Mouse (Mus musculus): ENCODE data around the gene Fam71b. TPM values are rescaled to one million over a fixed set of nuclear protein-coding genes. Genes with fewer than 3 reads are reported as not detected.
"Not testable (repeated sequence)": the region's sequence is repeated elsewhere in the genome, so short reads cannot be mapped to it uniquely, and the experiment has no call there.

Gene Fam71b
- polyA plus RNA-seq, 1 experiment from 2014 or later = not detected

DNA sequence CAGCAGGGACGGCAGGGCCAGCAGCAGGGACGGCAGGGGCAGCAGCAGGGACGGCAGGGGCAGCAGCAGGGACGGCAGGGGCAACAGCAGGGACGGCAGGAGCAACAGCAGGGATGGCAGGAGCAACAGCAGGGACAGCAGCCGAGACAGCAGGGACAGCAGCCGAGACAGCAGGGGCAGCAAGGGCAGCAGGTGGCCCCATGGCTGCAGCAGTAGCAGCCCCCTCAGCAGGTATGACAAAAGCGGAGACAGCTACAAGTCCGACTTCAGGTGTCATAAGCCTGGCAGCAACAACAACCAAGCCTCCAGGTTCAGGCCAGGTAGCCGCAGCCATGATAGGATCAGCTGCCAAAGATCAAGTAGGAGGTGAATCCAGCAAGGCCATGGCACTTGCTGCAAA is 10.4 kb downstream of the Fam71b start:
- no peaks in the 10 kb centered on the region for H3K4me1 ChIP-seq (ENCODE audit: control insufficient read depth, insufficient read depth, low read depth, low read length)
- no peak overlapping the region for H3K9ac ChIP-seq (ENCODE audit: low read depth, low read length)
- no peaks in the 10 kb centered on the region for H3K9me3 ChIP-seq (ENCODE audit: control insufficient read depth, low read length)
- H3K27me3 ChIP-seq (replicated peaks; ENCODE audit: control insufficient read depth, insufficient read depth, low read length) = no peaks in the 10 kb centered on the region
- 35% methylated on average over 10 of the region's 10 CpGs for WGBS
- no peak overlapping the region for H3K4me3 ChIP-seq (ENCODE audit: low read length)
- no peak overlapping the region for H3K27ac ChIP-seq (ENCODE audit: low read depth, low read length)
- ATAC-seq = no peak
- H3K36me3 ChIP-seq (ENCODE audit: control insufficient read depth, insufficient read depth, low read length) = no peaks in the 10 kb centered on the region
- H3K4me2 ChIP-seq (ENCODE audit: low read length) = no peak overlapping the region

DNA sequence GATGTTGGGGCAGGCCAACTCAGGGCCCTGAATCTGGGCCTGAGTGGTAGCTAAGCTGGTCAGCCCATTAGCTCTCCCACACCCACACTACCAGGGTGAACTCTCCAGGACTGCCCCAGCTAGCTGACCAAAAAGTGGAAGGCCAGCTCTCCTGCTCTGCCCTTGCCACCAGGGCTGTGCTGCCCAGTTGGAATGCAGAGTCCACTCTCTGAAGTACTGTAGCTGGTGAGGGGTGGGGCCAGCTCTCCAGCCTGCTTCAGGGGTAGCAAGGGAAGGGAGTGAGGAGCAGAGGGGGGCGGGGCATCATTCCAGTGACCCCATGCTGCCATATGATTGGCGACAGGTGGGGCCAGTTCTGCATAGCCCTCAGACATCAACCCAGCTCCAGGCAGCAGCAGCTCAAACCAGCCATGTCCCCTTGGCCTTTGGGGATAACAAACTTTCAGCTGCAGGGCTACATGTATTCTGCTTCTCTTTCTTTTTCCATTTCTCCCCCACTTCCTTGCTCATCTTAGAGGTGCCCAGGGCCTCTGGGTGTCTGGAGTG is 13.7 kb downstream of the Fam71b start:
- 63% methylated on average over 2 of the region's 2 CpGs for WGBS
- Histone ChIP-seq H3K36me3 (ENCODE audit: control insufficient read depth, insufficient read depth, low read length) (no peaks in the 10 kb centered on the region), H3K27me3 (replicated peaks; ENCODE audit: control insufficient read depth, insufficient read depth, low read length) (no peaks in the 10 kb centered on the region), H3K27ac (ENCODE audit: low read depth, low read length) (no peak overlapping the region), H3K4me2 (ENCODE audit: low read length) (no peak overlapping the region), H3K9me3 (ENCODE audit: control insufficient read depth, low read length) (no peaks in the 10 kb centered on the region), H3K9ac (ENCODE audit: low read depth, low read length) (no peak overlapping the region), H3K4me1 (ENCODE audit: control insufficient read depth, insufficient read depth, low read depth, low read length) (no peaks in the 10 kb centered on the region), H3K4me3 (ENCODE audit: low read length) (no peak overlapping the region)
- ATAC-seq = no peak

DNA sequence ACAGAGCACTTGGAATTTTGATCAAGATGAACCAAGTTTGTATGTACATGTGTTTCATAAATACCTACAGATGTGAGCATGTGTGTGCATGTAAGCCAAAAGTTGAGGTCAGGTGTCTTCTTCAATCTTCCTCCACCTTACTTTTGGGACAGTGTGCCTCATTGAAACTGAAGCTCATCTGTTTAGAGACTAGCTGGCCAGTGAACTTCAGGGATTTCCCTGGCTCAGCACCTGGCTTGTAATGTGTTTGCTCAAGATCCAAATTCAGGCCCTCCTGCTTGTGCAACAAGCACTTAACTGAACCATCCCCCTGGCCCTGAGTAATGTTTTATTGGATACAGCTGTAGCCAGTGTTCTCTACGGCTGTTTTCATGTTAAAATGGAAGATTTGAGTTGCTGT is 22.1 kb downstream of the Fam71b start:
- Histone ChIP-seq H3K9me3 (ENCODE audit: control insufficient read depth, low read length) (no peaks in the 10 kb centered on the region), H3K9ac (ENCODE audit: low read depth, low read length) (no peak overlapping the region), H3K27me3 (replicated peaks; ENCODE audit: control insufficient read depth, insufficient read depth, low read length) (no peaks in the 10 kb centered on the region), H3K4me2 (ENCODE audit: low read length) (no peak overlapping the region), H3K4me3 (ENCODE audit: low read length) (no peak overlapping the region), H3K27ac (ENCODE audit: low read depth, low read length) (no peak overlapping the region), H3K4me1 (ENCODE audit: control insufficient read depth, insufficient read depth, low read depth, low read length) (no peaks in the 10 kb centered on the region), H3K36me3 (ENCODE audit: control insufficient read depth, insufficient read depth, low read length) (no peaks in the 10 kb centered on the region)
- WGBS = 68% methylated on average over 1 of the region's 1 CpGs
- ATAC-seq = no peak

DNA sequence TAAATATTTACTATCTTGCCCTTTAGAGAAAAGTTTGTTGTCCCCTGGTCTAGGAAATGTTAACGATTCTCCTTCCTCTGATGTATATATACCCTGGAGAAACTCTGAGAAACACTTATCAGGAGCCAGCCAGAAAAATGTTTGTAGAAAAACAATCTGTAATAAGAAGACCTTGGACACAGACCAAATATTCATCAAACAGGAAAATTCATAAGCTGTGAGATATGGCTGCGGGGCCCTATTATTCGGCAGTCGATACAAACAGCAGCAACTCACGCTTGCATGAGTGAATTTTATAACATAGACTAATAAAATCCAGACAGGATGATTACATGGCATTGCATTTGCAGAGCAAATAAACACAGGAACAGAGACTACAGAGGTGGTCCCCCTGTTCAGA is 22.5 kb downstream of the Fam71b start:
- Histone ChIP-seq H3K27ac (ENCODE audit: low read depth, low read length) (no peak overlapping the region), H3K4me3 (ENCODE audit: low read length) (no peak overlapping the region), H3K4me2 (ENCODE audit: low read length) (no peak overlapping the region), H3K9me3 (ENCODE audit: control insufficient read depth, low read length) (no peaks in the 10 kb centered on the region), H3K9ac (ENCODE audit: low read depth, low read length) (no peak overlapping the region), H3K27me3 (replicated peaks; ENCODE audit: control insufficient read depth, insufficient read depth, low read length) (no peaks in the 10 kb centered on the region), H3K4me1 (ENCODE audit: control insufficient read depth, insufficient read depth, low read depth, low read length) (no peaks in the 10 kb centered on the region), H3K36me3 (ENCODE audit: control insufficient read depth, insufficient read depth, low read length) (no peaks in the 10 kb centered on the region)
- 89% methylated on average over 5 of the region's 5 CpGs for WGBS
- ATAC-seq = no peak

DNA sequence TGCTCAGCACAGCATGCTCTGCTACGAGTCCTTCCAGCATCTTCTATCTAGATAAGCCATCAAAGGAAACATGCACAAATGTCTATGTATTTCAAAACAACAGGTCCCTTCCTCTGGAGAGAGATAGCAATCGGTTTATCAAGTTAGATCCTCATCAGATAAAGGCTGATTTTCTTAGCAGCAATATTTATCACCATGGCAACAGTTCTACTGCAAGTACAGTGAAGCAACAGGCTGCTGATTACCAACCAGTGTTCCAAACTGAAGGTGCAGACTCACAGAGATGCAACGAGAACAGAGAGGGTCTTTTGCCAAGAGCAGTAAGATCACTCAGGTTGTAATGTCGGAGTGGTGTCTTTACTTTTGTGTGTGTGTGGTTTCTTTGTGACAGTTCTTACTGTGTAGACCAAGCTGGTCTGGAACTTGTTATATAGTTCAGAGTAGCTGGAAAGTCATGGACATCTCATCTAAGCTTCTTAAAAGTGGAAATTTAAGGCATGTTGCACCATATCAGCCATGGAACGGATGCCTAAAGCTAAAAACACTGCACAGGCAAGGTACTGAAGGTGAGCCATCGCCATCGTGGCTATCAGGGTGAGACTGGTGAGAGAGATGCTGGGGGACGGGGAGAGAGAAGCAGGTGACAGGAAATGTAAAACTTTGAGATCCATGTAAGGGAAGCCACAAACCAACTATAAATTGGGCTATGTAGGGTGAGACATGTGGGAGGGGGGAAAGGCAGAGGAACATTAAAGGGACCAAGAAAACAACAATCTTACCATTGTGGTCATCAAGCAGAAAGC is 24.9 kb downstream of the Fam71b start:
- H3K27ac ChIP-seq (ENCODE audit: low read depth, low read length) = no peak overlapping the region
- no peak overlapping the region for H3K9ac ChIP-seq (ENCODE audit: low read depth, low read length)
- no peaks in the 10 kb centered on the region for H3K4me1 ChIP-seq (ENCODE audit: control insufficient read depth, insufficient read depth, low read depth, low read length)
- 86% methylated on average over 8 of the region's 8 CpGs for WGBS
- H3K4me3 ChIP-seq (ENCODE audit: low read length) = no peak overlapping the region
- no peaks in the 10 kb centered on the region for H3K9me3 ChIP-seq (ENCODE audit: control insufficient read depth, low read length)
- H3K36me3 ChIP-seq (ENCODE audit: control insufficient read depth, insufficient read depth, low read length) = no peaks in the 10 kb centered on the region
- H3K4me2 ChIP-seq (ENCODE audit: low read length) = no peak overlapping the region
- ATAC-seq = no peak
- H3K27me3 ChIP-seq (replicated peaks; ENCODE audit: control insufficient read depth, insufficient read depth, low read length) = no peaks in the 10 kb centered on the region

DNA sequence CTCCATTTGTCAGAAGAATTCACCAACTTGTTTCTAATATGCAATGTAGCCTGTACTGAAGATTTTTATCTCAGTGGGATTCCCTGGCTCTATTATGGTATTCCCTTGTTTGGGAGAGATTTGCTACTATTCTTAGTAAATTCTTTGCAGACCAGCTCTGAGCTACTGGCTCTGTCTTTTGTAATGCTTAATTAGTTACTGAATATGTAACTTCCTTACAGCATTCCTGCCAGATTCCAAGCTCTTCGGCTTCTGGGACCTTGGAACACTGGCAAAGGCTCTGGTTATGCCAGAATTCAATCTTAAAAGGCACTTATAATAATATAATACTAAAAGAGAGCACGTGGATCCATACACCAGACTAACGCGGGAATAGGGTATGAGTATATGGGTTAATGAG is 31.8 kb downstream of the Fam71b start:
- H3K27ac ChIP-seq (ENCODE audit: low read depth, low read length); H3K4me3 ChIP-seq (ENCODE audit: low read length); H3K9ac ChIP-seq (ENCODE audit: low read depth, low read length); H3K4me1 ChIP-seq (ENCODE audit: control insufficient read depth, insufficient read depth, low read depth, low read length); H3K9me3 ChIP-seq (ENCODE audit: control insufficient read depth, low read length); ATAC-seq; H3K27me3 ChIP-seq (replicated peaks; ENCODE audit: control insufficient read depth, insufficient read depth, low read length); H3K4me2 ChIP-seq (ENCODE audit: low read length); H3K36me3 ChIP-seq (ENCODE audit: control insufficient read depth, insufficient read depth, low read length): not testable (repeated sequence)
- WGBS = 39% methylated on average over 4 of the region's 4 CpGs

DNA sequence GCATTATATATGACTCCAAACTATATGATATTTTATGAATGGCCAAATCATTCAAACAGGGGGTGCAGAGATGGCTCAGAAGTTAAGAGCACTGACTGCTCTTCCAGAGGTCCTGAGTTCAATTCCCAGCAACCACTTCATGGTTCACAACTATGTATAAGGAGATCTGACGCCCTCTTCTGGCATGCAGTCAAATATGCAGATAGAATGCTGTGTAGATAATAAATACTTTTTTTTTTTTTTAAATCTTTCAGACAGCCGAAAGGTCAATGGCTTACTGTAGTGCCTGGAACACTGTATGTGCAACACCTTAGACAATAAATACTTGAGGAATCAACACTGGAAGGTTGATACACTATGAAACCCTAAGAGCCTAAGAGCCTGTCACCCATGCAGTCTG is 33.8 kb downstream of the Fam71b start:
- no peaks in the 10 kb centered on the region for H3K9me3 ChIP-seq (ENCODE audit: control insufficient read depth, low read length)
- 90% methylated on average over 2 of the region's 2 CpGs for WGBS

DNA sequence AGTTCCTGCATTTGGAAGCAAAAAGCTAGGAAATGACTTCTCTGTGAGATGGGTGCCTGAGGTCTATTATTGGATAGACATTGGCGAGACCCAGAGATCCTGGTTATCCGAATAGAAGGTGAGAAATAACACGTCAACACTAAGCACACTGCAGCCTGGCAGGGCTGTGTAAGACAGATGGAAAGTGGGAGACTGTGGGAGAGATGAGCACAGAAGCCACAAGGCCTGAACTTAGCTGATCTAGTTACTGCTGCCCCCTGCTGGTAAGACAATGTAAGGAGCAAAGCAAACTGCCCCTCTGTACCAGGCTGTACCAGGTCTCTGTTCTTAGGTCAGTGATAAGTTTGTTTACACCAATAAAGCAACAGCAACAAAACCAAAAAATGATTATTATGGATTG is 34.8 kb downstream of the Fam71b start:
- Histone ChIP-seq H3K9ac (ENCODE audit: low read depth, low read length) (no peak overlapping the region), H3K27me3 (replicated peaks; ENCODE audit: control insufficient read depth, insufficient read depth, low read length) (no peaks in the 10 kb centered on the region), H3K9me3 (ENCODE audit: control insufficient read depth, low read length) (no peaks in the 10 kb centered on the region), H3K36me3 (ENCODE audit: control insufficient read depth, insufficient read depth, low read length) (no peaks in the 10 kb centered on the region), H3K4me3 (ENCODE audit: low read length) (no peak overlapping the region), H3K27ac (ENCODE audit: low read depth, low read length) (no peak overlapping the region), H3K4me1 (ENCODE audit: control insufficient read depth, insufficient read depth, low read depth, low read length) (no peaks in the 10 kb centered on the region), H3K4me2 (ENCODE audit: low read length) (no peak overlapping the region)
- WGBS = 29% methylated on average over 3 of the region's 3 CpGs
- peak; percentile 96 for ATAC-seq

More for the DNA sequence above, 33.8 kb downstream of the Fam71b start:
- no peaks in the 10 kb centered on the region for H3K36me3 ChIP-seq (ENCODE audit: control insufficient read depth, insufficient read depth, low read length)
- no peak overlapping the region for H3K4me3 ChIP-seq (ENCODE audit: low read length)
- no peak for ATAC-seq
- H3K27me3 ChIP-seq (replicated peaks; ENCODE audit: control insufficient read depth, insufficient read depth, low read length) = no peaks in the 10 kb centered on the region
- no peak overlapping the region for H3K27ac ChIP-seq (ENCODE audit: low read depth, low read length)
- no peaks in the 10 kb centered on the region for H3K4me1 ChIP-seq (ENCODE audit: control insufficient read depth, insufficient read depth, low read depth, low read length)
- H3K9ac ChIP-seq (ENCODE audit: low read depth, low read length) = no peak overlapping the region
- no peak overlapping the region for H3K4me2 ChIP-seq (ENCODE audit: low read length)

DNA sequence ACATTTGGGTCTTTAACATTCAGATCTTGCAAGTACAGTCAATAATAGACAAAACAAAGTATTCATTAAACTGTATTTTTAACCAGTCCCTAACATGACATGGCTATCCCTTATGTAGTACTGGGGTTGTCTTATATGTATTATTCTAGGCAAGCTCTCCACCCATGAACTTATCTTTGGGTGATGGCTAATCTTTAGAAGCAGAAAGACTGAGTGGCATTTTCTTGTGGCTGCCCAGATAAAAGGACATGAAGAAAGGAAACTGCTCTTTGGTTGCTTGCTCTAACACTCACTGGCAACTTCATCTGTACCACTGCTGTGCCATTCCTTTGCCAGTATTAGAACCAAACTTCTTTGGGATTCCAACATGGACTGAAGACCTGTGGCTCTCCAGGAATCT is 39.0 kb downstream of the Fam71b start:
- Histone ChIP-seq H3K27me3 (replicated peaks; ENCODE audit: control insufficient read depth, insufficient read depth, low read length) (no peaks in the 10 kb centered on the region), H3K4me1 (ENCODE audit: control insufficient read depth, insufficient read depth, low read depth, low read length) (peaks cover 9% of the 10 kb centered on the region), H3K4me3 (ENCODE audit: low read length) (no peak overlapping the region), H3K36me3 (ENCODE audit: control insufficient read depth, insufficient read depth, low read length) (peaks cover under 1% of the 10 kb centered on the region), H3K27ac (ENCODE audit: low read depth, low read length) (no peak overlapping the region), H3K4me2 (ENCODE audit: low read length) (no peak overlapping the region), H3K9me3 (ENCODE audit: control insufficient read depth, low read length) (no peaks in the 10 kb centered on the region), H3K9ac (ENCODE audit: low read depth, low read length) (no peak overlapping the region)
- ATAC-seq = no peak
